Mouse (Mus musculus) forebrain, embryonic 11.5 days (tissue): ENCODE results near the gene Dhx30. TPM values are rescaled to one million over a fixed set of nuclear protein-coding genes. Genes with fewer than 3 reads are reported as not detected.

Experiments used
- ATAC-seq: fragments of 200-750 bp; cut with Nextera tagmentation; replicated peaks from 2 replicates; pipeline ENCODE4 v1.8.0; 2017; ENCODE audit warnings: moderate TSS enrichment; ENCODE audit not compliant: low FRiP score
- DNase-seq: peaks from one replicate; pipeline ENCODE4 v3.0.0-alpha.2; 2017; ENCODE audit warnings: low spot score
- H3K27ac ChIP-seq: fragments of 300-500 bp; sonication (generic); 2 replicates; pipeline ENCODE4 v1.5.1; 2014; ENCODE audit warnings: low read depth, low read length
- H3K27me3 ChIP-seq: fragments of 300-500 bp; sonication (generic); 2 replicates; pipeline ENCODE4 v1.6.1; 2014; ENCODE audit warnings: mild to moderate bottlenecking, low read length, mixed read lengths; ENCODE audit not compliant: control insufficient read depth, insufficient read depth
- H3K36me3 ChIP-seq: fragments of 300-500 bp; sonication (generic); 2 replicates; pipeline ENCODE4 v1.6.1; 2014; ENCODE audit warnings: mild to moderate bottlenecking, low read length, moderate library complexity, mixed read lengths; ENCODE audit not compliant: control insufficient read depth, insufficient read depth
- H3K4me1 ChIP-seq: fragments of 300-500 bp; sonication (generic); replicated peaks from 2 replicates; pipeline ENCODE4 v1.6.1; 2014; ENCODE audit warnings: low read length, mixed read lengths; ENCODE audit not compliant: control insufficient read depth, insufficient read depth
- H3K4me2 ChIP-seq: fragments of 300-500 bp; sonication (generic); 2 replicates; pipeline ENCODE4 v1.6.1; 2014; ENCODE audit warnings: low read depth, mild to moderate bottlenecking, low read length, moderate library complexity, mixed read lengths; ENCODE audit not compliant: severe bottlenecking
- H3K4me3 ChIP-seq: fragments of 300-500 bp; sonication (generic); 2 replicates; pipeline ENCODE4 v1.5.1; 2014; ENCODE audit warnings: low read depth, low read length
- H3K9ac ChIP-seq: fragments of 300-500 bp; sonication (generic); 2 replicates; pipeline ENCODE4 v1.6.1; 2014; ENCODE audit warnings: low read length
- H3K9me3 ChIP-seq: fragments of 300-500 bp; sonication (generic); 2 replicates; pipeline ENCODE4 v1.6.1; 2016; ENCODE audit warnings: low read length, mixed read lengths; ENCODE audit not compliant: control insufficient read depth
- WGBS: fragments of 180-500 bp; shearing (Covaris S2); extraction: QIAGEN DNeasy Blood & Tissue Kit; methylation state at CpG from one replicate; pipeline ENCODE4 v1.1.7; 2014; 5-methylcytosine and 5-hydroxymethylcytosine counted together
- polyA plus RNA-seq: library from polyadenylated mRNA; unstranded; fragments of >200 nt; fragmentation: Nextera tagmentation; extraction: Ambion mirVana; gene quantifications from 2 replicates; pipeline ENCODE4 v1.2.1, GENCODE M21; 2014

Gene Dhx30
- polyA plus RNA-seq, 1 experiment from 2014 or later, result 186 TPM

- H3K4me3 ChIP-seq, result no peak overlapping the region
- H3K4me1 ChIP-seq, result no peaks in the 10 kb centered on the region
- H3K4me2 ChIP-seq, result no peak overlapping the region
- no peaks in the 10 kb centered on the region for H3K27me3 ChIP-seq
- H3K27ac ChIP-seq, result no peak overlapping the region
- no peaks in the 10 kb centered on the region for H3K36me3 ChIP-seq
- H3K9ac ChIP-seq, result no peak overlapping the region
- ATAC-seq (no peak), DNase-seq (no peak)
- WGBS, result 86% methylated on average over 7 of the region's 7 CpGs
- no peaks in the 10 kb centered on the region for H3K9me3 ChIP-seq
Observed at GRCm38 (mm10) chr9:110062405-110062804, 55.2 kb downstream of the Dhx30 start.

- Histone ChIP-seq H3K27ac (no peak overlapping the region), H3K27me3 (no peaks in the 10 kb centered on the region), H3K9ac (no peak overlapping the region), H3K9me3 (no peaks in the 10 kb centered on the region), H3K36me3 (no peaks in the 10 kb centered on the region), H3K4me1 (no peaks in the 10 kb centered on the region), H3K4me3 (no peak overlapping the region), H3K4me2 (no peak overlapping the region)
- no peak for ATAC-seq
- WGBS, result 67% methylated on average over 2 of the region's 2 CpGs
- no peak for DNase-seq
Observed at GRCm38 (mm10) chr9:110060761-110061160, 56.9 kb downstream of the Dhx30 start.

GRCm38 (mm10) chr9:110057200-110057599 lies 60.4 kb downstream of the Dhx30 start:
- no peaks in the 10 kb centered on the region for H3K9me3 ChIP-seq
- ATAC-seq, result no peak
- 96% methylated on average over 1 of the region's 1 CpGs for WGBS
- no peak overlapping the region for H3K4me2 ChIP-seq
- DNase-seq, result no peak
- no peaks in the 10 kb centered on the region for H3K27me3 ChIP-seq
- no peak overlapping the region for H3K4me3 ChIP-seq
- no peak overlapping the region for H3K27ac ChIP-seq
- H3K9ac ChIP-seq, result no peak overlapping the region
- H3K36me3 ChIP-seq, result no peaks in the 10 kb centered on the region
- H3K4me1 ChIP-seq, result peaks cover 19% of the 10 kb centered on the region; the same call in 1 of the 2 replicates

GRCm38 (mm10) chr9:110054781-110055180 lies 62.8 kb downstream of the Dhx30 start:
- Histone ChIP-seq H3K27me3 (no peaks in the 10 kb centered on the region), H3K27ac (peak overlapping the region; percentile 79), H3K4me2 (peak overlapping the region; percentile 34; the same call in 1 of the 2 replicates), H3K9ac (peak overlapping the region; percentile 29; the same call in 1 of the 2 replicates), H3K4me3 (peak overlapping the region; percentile 15; the same call in 1 of the 2 replicates), H3K9me3 (no peaks in the 10 kb centered on the region), H3K4me1 (peaks cover 21% of the 10 kb centered on the region; the same call in 1 of the 2 replicates), H3K36me3 (no peaks in the 10 kb centered on the region)
- WGBS, result 58% methylated on average over 3 of the region's 3 CpGs
- DNase-seq (no peak), ATAC-seq (no peak)

- ATAC-seq, result peak; percentile 78
- WGBS, result 11% methylated on average over 2 of the region's 2 CpGs
- Histone ChIP-seq H3K9ac (peak overlapping the region; percentile 43; the same call in 1 of the 2 replicates), H3K4me2 (peak overlapping the region; percentile 34; the same call in 1 of the 2 replicates), H3K9me3 (no peaks in the 10 kb centered on the region), H3K27ac (peak overlapping the region; percentile 79), H3K27me3 (no peaks in the 10 kb centered on the region), H3K36me3 (no peaks in the 10 kb centered on the region), H3K4me1 (peaks cover 21% of the 10 kb centered on the region; the same call in 1 of the 2 replicates), H3K4me3 (peak overlapping the region; percentile 15; the same call in 1 of the 2 replicates)
- no peak for DNase-seq
Observed at GRCm38 (mm10) chr9:110054080-110054421, 63.6 kb downstream of the Dhx30 start.

- Histone ChIP-seq H3K36me3 (no peaks in the 10 kb centered on the region), H3K4me1 (peaks cover 21% of the 10 kb centered on the region; the same call in 1 of the 2 replicates), H3K4me2 (peak overlapping the region; percentile 34), H3K9me3 (no peaks in the 10 kb centered on the region), H3K9ac (peak overlapping the region; percentile 43; the same call in 1 of the 2 replicates), H3K27ac (peak overlapping the region; percentile 79), H3K27me3 (no peaks in the 10 kb centered on the region), H3K4me3 (peak overlapping the region; percentile 15)
- peak; percentile 84 for ATAC-seq
- 30% methylated on average over 8 of the region's 8 CpGs for WGBS
- DNase-seq, result peak; percentile 62
Observed at GRCm38 (mm10) chr9:110053305-110054079, 64.1 kb downstream of the Dhx30 start.

- Histone ChIP-seq H3K9me3 (no peaks in the 10 kb centered on the region), H3K27ac (peak overlapping the region; percentile 79), H3K27me3 (no peaks in the 10 kb centered on the region), H3K9ac (peak overlapping the region; percentile 43), H3K4me3 (peak overlapping the region; percentile 15; the same call in 1 of the 2 replicates), H3K36me3 (no peaks in the 10 kb centered on the region), H3K4me1 (peaks cover 21% of the 10 kb centered on the region; the same call in 1 of the 2 replicates), H3K4me2 (peak overlapping the region; percentile 34)
- WGBS, result 49% methylated on average over 4 of the region's 4 CpGs
- ATAC-seq (no peak), DNase-seq (peak; percentile 52)
Observed at GRCm38 (mm10) chr9:110052951-110053304, 64.7 kb downstream of the Dhx30 start.

GRCm38 (mm10) chr9:110051869-110052661 lies 65.6 kb downstream of the Dhx30 start:
- H3K27me3 ChIP-seq, result no peaks in the 10 kb centered on the region
- H3K9ac ChIP-seq, result peak overlapping the region; percentile 43
- H3K4me3 ChIP-seq, result peak overlapping the region; percentile 15
- 10% methylated on average over 23 of the region's 23 CpGs for WGBS
- H3K4me2 ChIP-seq, result peak overlapping the region; percentile 34
- no peaks in the 10 kb centered on the region for H3K9me3 ChIP-seq
- H3K4me1 ChIP-seq, result peaks cover 21% of the 10 kb centered on the region; the same call in 1 of the 2 replicates
- DNase-seq, result peak; percentile 63
- H3K27ac ChIP-seq, result peak overlapping the region; percentile 58; the same call in 1 of the 2 replicates
- no peaks in the 10 kb centered on the region for H3K36me3 ChIP-seq
- ATAC-seq, result no peak
